Mouse (Mus musculus): ENCODE measurements at regions not wholly inside any gene's neighbourhood (a gene's known extent, or its start where the extent isn't known, plus 50 kb on each side); places are given as distances from the start of the nearest gene placed in this dataset.

- no peak for TF ChIP-seq CTCF (IDR thresholded peaks at IDR 0.05; ENCODE audit: control insufficient read depth, insufficient read depth, low read length)
- TF ChIP-seq POLR2A (IDR thresholded peaks at IDR 0.05; ENCODE audit: borderline replicate concordance, control insufficient read depth, low read depth, low read length): no peak
These were observed 562.7 kb upstream of the Pdzrn3 start for GRCm38 (mm10) chr6:101940266-101940866.
